Mouse (Mus musculus) midbrain, embryonic 11.5 days (tissue): ENCODE measurements around the gene C5ar1. TPM values are rescaled to one million over a fixed set of nuclear protein-coding genes. Genes with fewer than 3 reads are reported as not detected.

Experiments
- ATAC-seq: fragments of 200-750 bp; cut with Nextera tagmentation; 2 replicates; pipeline ENCODE4 v1.8.0; 2017; ENCODE audit warnings: moderate TSS enrichment, moderate library complexity; ENCODE audit not compliant: low FRiP score
- DNase-seq: peaks from one replicate; pipeline ENCODE4 v3.0.0; 2015; ENCODE audit warnings: low spot score; ENCODE audit errors: missing footprints
- H3K27ac ChIP-seq: fragments of 300-500 bp; sonication (generic); 2 replicates; pipeline ENCODE4 v1.5.1; 2014; ENCODE audit warnings: low read depth, low read length
- H3K27me3 ChIP-seq: fragments of 300-500 bp; sonication (generic); 2 replicates; pipeline ENCODE4 v1.6.1; 2014; ENCODE audit warnings: mild to moderate bottlenecking, low read length, moderate library complexity, mixed read lengths; ENCODE audit not compliant: control insufficient read depth, insufficient read depth
- H3K36me3 ChIP-seq: fragments of 300-500 bp; sonication (generic); 2 replicates; pipeline ENCODE4 v1.6.1; 2014; ENCODE audit warnings: mild to moderate bottlenecking, low read length, moderate library complexity, mixed read lengths; ENCODE audit not compliant: control insufficient read depth, insufficient read depth
- H3K4me1 ChIP-seq: fragments of 300-500 bp; sonication (generic); 2 replicates; pipeline ENCODE4 v1.6.1; 2014; ENCODE audit warnings: low read length; ENCODE audit not compliant: control insufficient read depth, insufficient read depth
- H3K4me2 ChIP-seq: fragments of 300-500 bp; sonication (generic); 2 replicates; pipeline ENCODE4 v1.6.1; 2014; ENCODE audit warnings: mild to moderate bottlenecking, moderate library complexity
- H3K4me3 ChIP-seq: fragments of 300-500 bp; sonication (generic); 2 replicates; pipeline ENCODE4 v1.5.1; 2014; ENCODE audit warnings: low read depth, low read length
- H3K9ac ChIP-seq: fragments of 300-500 bp; sonication (generic); 2 replicates; pipeline ENCODE4 v1.6.1; 2014; ENCODE audit warnings: low read length
- H3K9me3 ChIP-seq: fragments of 300-500 bp; sonication (generic); 2 replicates; pipeline ENCODE4 v1.6.1; 2016; ENCODE audit warnings: low read length; ENCODE audit not compliant: control insufficient read depth
- WGBS: fragments of 180-500 bp; shearing (Covaris S2); extraction: QIAGEN DNeasy Blood & Tissue Kit; methylation state at CpG from one replicate; pipeline ENCODE4 v1.1.7; 2014; 5-methylcytosine and 5-hydroxymethylcytosine counted together
- polyA plus RNA-seq: library from polyadenylated mRNA; unstranded; fragments of >200 nt; fragmentation: Nextera tagmentation; extraction: Ambion mirVana; gene quantifications from 2 replicates; pipeline ENCODE4 v1.2.1, GENCODE M21; 2014

C5ar1 gene
- polyA plus RNA-seq, 1 experiment from 2014 or later: 1.3 TPM

GRCm38 (mm10) chr7:16213986-16214385 lies 45.4 kb downstream of the C5ar1 start:
- H3K9ac ChIP-seq: no peak overlapping the region
- H3K4me1 ChIP-seq: no peaks in the 10 kb centered on the region
- no peak overlapping the region for H3K4me3 ChIP-seq
- no peak for ATAC-seq
- no peak overlapping the region for H3K4me2 ChIP-seq
- peaks cover 17% of the 10 kb centered on the region for H3K36me3 ChIP-seq
- H3K9me3 ChIP-seq: no peaks in the 10 kb centered on the region
- DNase-seq: no peak
- H3K27ac ChIP-seq: no peak overlapping the region
- WGBS: 91% methylated on average over 9 of the region's 9 CpGs
- H3K27me3 ChIP-seq: no peaks in the 10 kb centered on the region

DNA sequence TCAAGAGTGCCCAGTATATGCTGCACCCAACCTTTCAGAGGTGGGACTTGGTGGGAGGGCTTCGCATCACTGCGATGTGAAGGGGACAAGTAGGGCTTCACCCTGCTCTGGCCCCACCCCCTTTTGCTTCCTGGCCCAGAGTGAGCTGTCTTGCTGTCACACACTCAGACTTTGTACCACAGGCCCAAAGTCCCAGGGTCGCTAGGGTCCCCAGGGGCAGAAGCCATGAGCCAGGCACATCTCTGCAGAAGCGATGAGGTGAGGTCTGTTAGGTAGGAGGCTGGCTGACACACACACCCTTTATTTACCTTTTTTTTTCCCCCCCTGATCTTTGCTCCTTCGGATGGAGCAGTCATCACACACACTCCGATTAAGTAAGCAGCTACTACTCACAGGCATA lies 46.1 kb downstream of the C5ar1 start:
- no peak for ATAC-seq
- H3K9ac ChIP-seq: no peak overlapping the region

DNA sequence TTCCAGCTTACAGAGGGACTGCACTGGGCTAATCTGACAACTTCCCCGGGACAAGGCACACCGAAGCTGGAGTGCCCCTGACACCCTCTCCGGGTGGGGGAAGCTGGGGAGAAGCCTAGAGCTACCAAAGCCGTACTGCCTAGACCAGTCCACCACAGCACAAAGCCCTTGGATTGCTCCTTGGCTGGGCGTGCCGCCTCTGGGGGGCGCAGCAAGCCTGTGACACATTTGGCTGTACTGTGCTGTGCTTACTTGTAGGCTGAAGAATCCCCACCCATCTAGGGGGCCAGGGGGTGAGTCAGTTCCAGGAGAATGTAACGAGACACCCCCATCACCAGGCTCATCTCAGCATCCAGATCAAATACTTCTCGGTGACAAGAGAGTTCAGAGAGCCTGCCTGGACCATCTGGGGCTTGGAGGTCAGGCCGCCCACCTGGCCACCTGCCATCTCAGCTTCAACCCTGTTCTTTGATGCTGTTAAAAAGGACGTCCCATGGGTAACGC lies 48.4 kb downstream of the C5ar1 start:
- no peaks in the 10 kb centered on the region for H3K27me3 ChIP-seq
- H3K36me3 ChIP-seq: peaks cover 14% of the 10 kb centered on the region
- no peak overlapping the region for H3K4me3 ChIP-seq
- H3K4me1 ChIP-seq: no peaks in the 10 kb centered on the region
- no peaks in the 10 kb centered on the region for H3K9me3 ChIP-seq
- 84% methylated on average over 12 of the region's 12 CpGs for WGBS
- no peak overlapping the region for H3K9ac ChIP-seq
- DNase-seq (no peak), ATAC-seq (no peak)
- H3K27ac ChIP-seq: no peak overlapping the region
- H3K4me2 ChIP-seq: no peak overlapping the region

More for the DNA sequence above, 46.1 kb downstream of the C5ar1 start:
- 95% methylated on average over 6 of the region's 6 CpGs for WGBS
- no peak for DNase-seq
- Histone ChIP-seq H3K27ac (no peak overlapping the region), H3K4me2 (no peak overlapping the region), H3K4me3 (no peak overlapping the region), H3K27me3 (no peaks in the 10 kb centered on the region), H3K9me3 (no peaks in the 10 kb centered on the region), H3K36me3 (peaks cover 17% of the 10 kb centered on the region), H3K4me1 (no peaks in the 10 kb centered on the region)

GRCm38 (mm10) chr7:16208781-16209665 lies 50.3 kb downstream of the C5ar1 start:
- 91% methylated on average over 21 of the region's 21 CpGs for WGBS
- H3K36me3 ChIP-seq: peaks cover 11% of the 10 kb centered on the region
- no peak overlapping the region for H3K9ac ChIP-seq
- H3K4me3 ChIP-seq: no peak overlapping the region
- DNase-seq: no peak
- H3K27me3 ChIP-seq: no peaks in the 10 kb centered on the region
- no peak overlapping the region for H3K27ac ChIP-seq
- no peak overlapping the region for H3K4me2 ChIP-seq
- no peaks in the 10 kb centered on the region for H3K9me3 ChIP-seq
- H3K4me1 ChIP-seq: no peaks in the 10 kb centered on the region
- no peak for ATAC-seq

- 93% methylated on average over 10 of the region's 10 CpGs for WGBS
- Histone ChIP-seq H3K36me3 (peaks cover 17% of the 10 kb centered on the region), H3K4me3 (no peak overlapping the region), H3K4me1 (no peaks in the 10 kb centered on the region), H3K4me2 (no peak overlapping the region), H3K27me3 (no peaks in the 10 kb centered on the region), H3K9ac (no peak overlapping the region), H3K9me3 (no peaks in the 10 kb centered on the region), H3K27ac (no peak overlapping the region)
- no peak for DNase-seq
- no peak for ATAC-seq
These were observed 51.8 kb downstream of the C5ar1 start for GRCm38 (mm10) chr7:16207496-16207895.

GRCm38 (mm10) chr7:16207076-16207475 lies 52.3 kb downstream of the C5ar1 start:
- Histone ChIP-seq H3K4me1 (no peaks in the 10 kb centered on the region), H3K9ac (no peak overlapping the region), H3K9me3 (no peaks in the 10 kb centered on the region), H3K27ac (no peak overlapping the region), H3K4me2 (no peak overlapping the region), H3K4me3 (no peak overlapping the region), H3K27me3 (no peaks in the 10 kb centered on the region), H3K36me3 (peaks cover 17% of the 10 kb centered on the region)
- WGBS: 84% methylated on average over 7 of the region's 7 CpGs
- no peak for ATAC-seq
- DNase-seq: no peak

- H3K27me3 ChIP-seq: no peaks in the 10 kb centered on the region
- no peak overlapping the region for H3K4me3 ChIP-seq
- H3K4me1 ChIP-seq: no peaks in the 10 kb centered on the region
- WGBS: 87% methylated on average over 9 of the region's 9 CpGs
- H3K4me2 ChIP-seq: no peak overlapping the region
- H3K9me3 ChIP-seq: no peaks in the 10 kb centered on the region
- ATAC-seq (no peak), DNase-seq (no peak)
- H3K9ac ChIP-seq: no peak overlapping the region
- H3K36me3 ChIP-seq: peaks cover 14% of the 10 kb centered on the region
- H3K27ac ChIP-seq: no peak overlapping the region
These were observed 54.5 kb downstream of the C5ar1 start for GRCm38 (mm10) chr7:16204791-16205190.

DNA sequence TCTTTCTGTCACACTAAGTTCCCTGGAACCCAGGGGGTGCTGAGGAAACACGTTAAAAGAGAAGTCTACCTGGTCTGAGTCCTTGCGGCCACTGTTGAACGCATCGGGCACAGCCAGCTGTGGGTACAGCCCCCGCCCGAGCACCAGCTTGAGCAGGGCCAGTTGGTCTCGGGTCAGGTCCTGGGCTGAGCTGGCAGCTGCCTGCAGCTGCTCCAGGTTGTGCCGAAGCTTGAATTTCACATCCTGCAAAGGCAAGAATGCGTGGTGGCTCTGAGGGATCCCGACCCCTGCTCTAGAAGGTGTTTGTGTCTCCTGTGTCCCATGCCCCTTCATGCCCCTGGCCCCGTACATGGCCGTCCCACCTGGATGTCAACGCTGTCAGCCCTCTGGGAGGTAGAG lies 55.8 kb downstream of the C5ar1 start:
- Histone ChIP-seq H3K36me3 (peaks cover 14% of the 10 kb centered on the region), H3K9me3 (no peaks in the 10 kb centered on the region), H3K4me3 (no peak overlapping the region), H3K27me3 (no peaks in the 10 kb centered on the region), H3K4me2 (no peak overlapping the region), H3K4me1 (no peaks in the 10 kb centered on the region), H3K27ac (no peak overlapping the region), H3K9ac (no peak overlapping the region)
- DNase-seq (no peak), ATAC-seq (no peak)
- 96% methylated on average over 13 of the region's 13 CpGs for WGBS

DNA sequence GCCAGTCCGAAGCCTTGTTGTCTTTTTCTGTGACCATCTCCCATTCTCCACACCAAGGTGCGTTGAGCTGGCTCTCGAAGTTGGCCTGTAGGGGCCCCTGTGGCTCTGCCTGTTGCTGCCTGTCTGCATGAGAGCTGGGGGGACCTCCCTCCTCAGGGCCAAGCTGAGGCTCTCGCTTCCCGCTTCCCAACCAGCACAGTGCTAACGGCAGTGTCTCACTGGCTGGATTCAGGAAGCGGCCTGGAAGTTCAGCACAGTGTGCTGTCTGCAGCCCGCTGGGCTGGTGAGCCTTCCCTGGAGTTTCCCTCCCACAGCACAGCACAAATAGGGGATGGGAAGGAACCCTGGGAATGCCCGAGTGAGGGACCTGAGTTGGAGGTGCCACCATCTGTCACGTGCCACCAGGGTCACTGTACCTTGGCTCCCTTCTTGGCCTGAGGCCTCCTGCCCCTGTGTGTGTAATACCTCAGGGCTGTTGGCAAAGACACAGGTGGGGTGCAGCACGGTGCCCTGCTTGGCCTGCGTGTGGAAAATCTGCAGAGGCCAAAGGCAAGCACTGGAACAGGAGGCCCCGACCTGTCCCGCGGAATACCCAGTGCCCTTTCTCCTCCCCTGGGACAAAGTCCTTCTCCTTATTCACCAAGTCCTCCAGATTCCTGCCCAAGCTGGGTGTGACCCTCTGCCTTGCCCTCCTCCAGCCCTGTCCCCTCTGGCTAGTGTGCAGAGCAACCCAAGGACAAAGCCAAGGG lies 56.4 kb downstream of the C5ar1 start:
- Histone ChIP-seq H3K4me1 (no peaks in the 10 kb centered on the region), H3K27ac (no peak overlapping the region), H3K36me3 (peaks cover 17% of the 10 kb centered on the region), H3K4me3 (no peak overlapping the region), H3K4me2 (no peak overlapping the region), H3K9ac (no peak overlapping the region), H3K9me3 (no peaks in the 10 kb centered on the region), H3K27me3 (no peaks in the 10 kb centered on the region)
- DNase-seq (no peak), ATAC-seq (no peak)
- 83% methylated on average over 15 of the region's 15 CpGs for WGBS
